Mouse (Mus musculus): ENCODE measurements around the gene Zfp467. TPM values are rescaled to one million over a fixed set of nuclear protein-coding genes. Genes with fewer than 3 reads are reported as not detected.

The Zfp467 gene
- 10 to 100 TPM; 21.7 to 33.1 TPM for total RNA-seq (2021)

DNA sequence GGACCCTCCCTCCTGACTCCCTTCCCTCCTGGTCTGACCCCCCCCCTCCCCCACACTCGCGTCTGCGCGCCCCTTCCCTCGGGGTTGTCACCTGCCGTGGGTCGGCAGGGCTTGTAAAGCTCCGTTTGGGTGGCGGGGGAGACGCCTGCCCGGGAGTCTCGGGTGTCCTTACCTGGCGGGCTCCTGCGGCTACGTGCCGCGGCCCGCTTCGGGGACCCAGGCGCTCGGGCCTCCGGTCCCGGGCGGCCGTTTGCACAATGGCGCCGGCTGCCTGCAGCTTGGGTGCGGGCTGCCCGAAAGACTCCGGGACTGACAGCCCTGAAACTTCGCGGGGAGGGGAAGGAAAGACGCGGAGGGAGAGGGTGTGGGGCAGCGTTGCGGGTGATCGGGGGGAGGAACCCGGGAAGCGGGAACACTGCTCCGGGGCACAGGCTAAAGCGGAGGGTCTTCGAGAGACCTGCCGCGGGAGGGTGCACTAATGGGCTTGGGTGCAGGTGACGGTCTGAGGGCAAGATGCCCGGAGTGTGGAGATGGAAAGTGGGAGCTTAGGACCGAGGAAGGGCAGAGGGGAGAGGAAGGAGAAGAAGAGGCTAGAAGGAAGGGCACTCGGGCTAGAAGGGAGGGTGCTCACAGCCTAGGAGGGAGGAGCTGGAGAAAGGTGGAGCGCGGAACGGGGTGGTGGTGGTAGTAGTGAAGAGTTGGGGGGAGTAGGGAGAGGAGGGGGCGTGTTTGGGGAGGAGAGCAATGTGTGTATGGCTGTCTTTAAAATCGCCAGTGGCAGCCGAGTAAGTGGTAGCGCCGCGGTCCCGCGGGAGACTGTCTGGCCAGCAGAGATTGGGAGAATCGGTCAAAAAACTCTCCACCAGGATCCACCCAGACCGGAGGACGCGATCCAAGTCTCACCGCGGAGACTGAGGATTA, at the start of gene Zfp467:
Gene Zfp467, minus strand, starts transcription at position 645 of the 921 bp plus-strand sequence.
- DNase-seq (ENCODE audit: low spot score in 2 of 2): peak in 1 of 2 experiments; percentile 31
- intact Hi-C loops (cut with DNase I): loop anchor here (2.0 kb wide), 3 partner anchors 51 to 95 kb away; partner anchors contain the start of gene Krba1

DNA sequence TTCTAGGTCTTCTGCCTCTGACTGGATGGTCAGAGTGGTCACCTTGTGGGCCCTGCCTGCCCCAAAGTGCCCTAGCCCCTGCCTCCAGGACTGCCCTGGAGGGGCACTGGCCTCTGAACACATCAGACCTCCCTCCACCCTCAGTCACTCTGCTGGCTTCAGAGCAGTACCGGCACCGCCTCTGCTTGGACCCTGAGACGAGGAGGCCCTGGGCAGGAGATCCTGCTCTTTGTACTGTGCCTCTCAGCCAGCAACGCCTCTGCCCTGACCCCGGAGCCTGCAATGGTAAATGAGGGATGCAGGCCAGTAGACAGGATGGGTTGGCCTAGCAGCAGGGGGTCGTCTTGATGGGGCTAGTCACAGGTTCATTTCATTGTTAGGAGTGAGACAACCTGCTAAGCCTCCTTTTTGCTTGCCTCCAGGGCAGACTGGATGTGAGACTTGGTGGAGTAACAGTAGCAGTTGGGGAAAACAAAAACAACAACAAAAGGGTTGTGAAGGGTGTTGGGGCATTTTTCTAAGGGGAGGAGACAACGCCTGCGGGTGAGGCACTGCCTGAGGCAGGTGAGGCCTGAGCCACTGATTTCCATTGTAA, 47.6 kb upstream of the Zfp467 start:
- intact Hi-C loops (cut with DNase I): no loop called here
- DNase-seq (ENCODE audit: low spot score in 2 of 2): no peak

DNA sequence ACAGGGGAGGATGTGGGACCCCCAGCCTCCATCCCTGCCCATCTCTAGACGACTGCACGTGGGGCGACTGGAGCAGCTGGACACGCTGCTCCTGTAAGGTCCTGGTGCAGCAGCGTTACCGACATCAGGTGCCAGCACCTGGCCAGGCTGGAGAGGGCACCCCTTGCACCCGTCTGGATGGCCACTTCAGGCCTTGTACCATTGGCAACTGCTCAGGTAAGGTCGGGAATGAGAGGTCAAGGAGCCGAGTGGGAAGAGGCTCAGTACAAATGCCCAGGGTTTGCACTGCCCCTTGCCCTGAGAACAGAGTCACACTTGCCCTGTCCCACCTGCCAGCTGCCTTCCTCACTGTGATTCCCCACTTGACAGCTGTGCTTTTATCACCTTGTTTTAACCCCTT, 45.7 kb upstream of the Zfp467 start:
- intact Hi-C loops (cut with DNase I): no loop called here

DNA sequence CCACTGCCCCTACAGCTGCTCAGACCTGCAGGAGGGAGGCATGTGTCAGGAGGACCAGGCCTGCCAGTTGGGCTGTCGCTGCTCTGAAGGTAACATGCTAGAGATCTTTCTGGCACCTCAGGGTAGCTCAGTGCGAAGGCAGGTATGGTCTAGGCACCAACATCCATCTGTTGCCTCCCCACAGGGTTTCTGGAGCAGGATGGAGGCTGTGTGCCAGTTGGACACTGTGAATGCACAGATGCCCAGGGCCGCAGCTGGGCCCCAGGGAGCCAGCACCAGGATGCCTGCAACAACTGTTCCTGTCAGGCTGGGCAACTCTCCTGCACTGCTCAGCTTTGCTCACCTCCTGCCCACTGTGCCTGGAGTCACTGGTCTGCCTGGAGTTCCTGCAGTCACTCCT, 44.1 kb upstream of the Zfp467 start:
- no peak for DNase-seq (ENCODE audit: low spot score in 2 of 2)

More for the DNA sequence above, 45.7 kb upstream of the Zfp467 start:
- DNase-seq (ENCODE audit: low spot score in 2 of 2): no peak

DNA sequence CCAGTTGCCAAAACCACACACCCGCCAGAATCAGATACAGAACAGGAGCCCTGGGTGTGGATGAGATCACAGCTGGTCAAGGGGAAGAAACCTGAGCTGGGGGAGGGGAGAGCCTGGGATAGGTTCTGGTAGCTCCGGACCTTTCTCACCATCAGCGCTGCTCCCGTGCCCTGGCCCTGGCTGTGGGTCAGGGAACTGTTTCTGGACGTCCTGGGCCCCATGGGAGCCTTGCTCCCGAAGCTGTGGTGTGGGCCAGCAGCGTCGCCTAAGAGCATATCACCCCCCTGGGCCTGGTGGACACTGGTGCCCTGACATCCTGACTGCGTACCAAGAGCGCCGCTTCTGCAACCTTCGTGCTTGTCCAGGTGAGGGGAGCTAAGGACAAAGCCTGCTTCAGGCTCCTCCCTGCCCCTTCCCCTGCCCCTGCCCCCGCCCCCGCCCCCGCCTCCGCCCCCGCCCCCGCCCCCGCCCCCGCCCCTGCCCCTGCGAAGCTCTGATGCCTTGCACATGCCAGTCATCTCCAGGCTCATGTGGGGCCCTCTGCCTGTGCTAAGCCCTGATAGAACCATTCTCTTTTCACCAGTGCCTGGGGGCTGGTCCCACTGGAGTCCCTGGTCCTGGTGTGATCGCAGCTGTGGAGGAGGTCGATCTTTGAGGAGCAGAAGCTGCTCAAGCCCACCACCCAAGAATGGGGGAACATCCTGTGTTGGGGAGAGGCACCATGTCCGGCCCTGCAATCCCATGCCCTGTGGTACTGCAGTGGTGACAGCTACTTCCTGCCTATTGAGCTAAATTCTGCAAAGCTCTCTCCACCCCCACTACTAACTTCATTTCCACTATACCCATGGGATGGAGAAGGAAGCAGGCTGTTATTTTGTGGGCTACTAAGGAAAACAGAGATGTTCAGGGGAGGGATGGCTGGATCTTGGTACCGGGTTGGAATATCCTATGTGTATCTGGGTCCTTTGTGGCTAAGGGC, 42.4 kb upstream of the Zfp467 start:
- no peak for DNase-seq (ENCODE audit: low spot score in 2 of 2)
- intact Hi-C loops (cut with DNase I): no loop called here

More for the DNA sequence above, 44.1 kb upstream of the Zfp467 start:
- intact Hi-C loops (cut with DNase I): no loop called here

DNA sequence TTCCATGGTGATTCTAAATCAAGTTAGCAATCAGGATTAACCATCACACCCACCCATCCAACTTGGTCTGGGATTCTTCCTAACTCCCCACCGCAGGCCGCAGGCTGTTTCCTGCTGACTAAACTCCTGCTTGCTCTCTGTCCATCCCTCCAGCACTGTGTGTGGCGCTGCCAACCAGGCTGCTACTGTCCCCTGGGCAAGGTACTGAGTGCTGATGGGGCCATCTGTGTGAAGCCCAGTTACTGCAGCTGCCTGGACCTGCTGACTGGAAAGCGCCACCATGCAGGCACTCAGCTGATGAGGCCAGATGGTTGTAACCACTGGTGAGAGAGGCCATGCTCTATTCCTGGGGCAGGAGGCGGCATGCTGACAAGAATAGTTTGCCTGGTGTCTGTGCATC, 36.9 kb upstream of the Zfp467 start:
- no peak for DNase-seq (ENCODE audit: low spot score in 2 of 2)
- intact Hi-C loops (cut with DNase I): no loop called here

DNA sequence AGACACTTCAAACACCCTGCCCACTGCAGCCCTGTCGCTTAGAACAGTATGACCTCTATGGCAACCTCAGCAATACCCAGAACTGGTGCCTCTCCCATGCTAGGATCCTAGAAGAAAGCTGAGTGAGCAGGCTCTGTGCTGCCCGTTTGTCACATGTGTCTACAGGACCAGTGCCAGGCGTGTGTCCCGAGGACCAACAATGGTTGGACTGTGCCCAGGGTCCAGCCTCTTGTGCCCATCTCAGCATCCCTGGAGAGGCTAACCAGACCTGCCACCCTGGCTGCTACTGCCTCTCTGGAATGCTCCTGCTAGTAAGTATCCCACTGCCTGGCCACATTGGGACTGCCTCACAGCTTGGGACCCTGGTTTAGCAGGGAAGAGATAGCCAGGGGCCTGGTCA, 32.8 kb upstream of the Zfp467 start:
- intact Hi-C loops (cut with DNase I): no loop called here
- DNase-seq (ENCODE audit: low spot score in 2 of 2): no peak

DNA sequence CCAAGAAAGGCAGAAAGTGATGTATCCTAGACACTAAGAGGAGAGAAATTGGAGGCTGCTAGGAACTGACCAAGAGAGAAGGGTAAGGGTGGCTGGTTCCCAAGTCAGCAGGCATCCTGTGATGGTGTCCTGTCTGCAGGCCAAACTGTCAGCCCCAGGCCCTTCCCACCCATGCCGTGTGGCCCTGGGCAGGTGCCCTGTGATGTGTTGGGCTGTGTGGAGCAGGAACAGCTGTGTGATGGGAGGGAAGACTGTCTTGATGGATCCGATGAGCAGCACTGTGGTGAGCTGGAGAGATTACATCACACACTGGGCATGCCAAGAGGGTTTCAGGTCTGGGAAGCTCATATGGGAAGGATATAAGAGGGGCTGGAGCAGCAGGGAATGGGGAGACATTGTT, 25.1 kb upstream of the Zfp467 start:
- intact Hi-C loops (cut with DNase I): no loop called here
- no peak for DNase-seq (ENCODE audit: low spot score in 2 of 2)

DNA sequence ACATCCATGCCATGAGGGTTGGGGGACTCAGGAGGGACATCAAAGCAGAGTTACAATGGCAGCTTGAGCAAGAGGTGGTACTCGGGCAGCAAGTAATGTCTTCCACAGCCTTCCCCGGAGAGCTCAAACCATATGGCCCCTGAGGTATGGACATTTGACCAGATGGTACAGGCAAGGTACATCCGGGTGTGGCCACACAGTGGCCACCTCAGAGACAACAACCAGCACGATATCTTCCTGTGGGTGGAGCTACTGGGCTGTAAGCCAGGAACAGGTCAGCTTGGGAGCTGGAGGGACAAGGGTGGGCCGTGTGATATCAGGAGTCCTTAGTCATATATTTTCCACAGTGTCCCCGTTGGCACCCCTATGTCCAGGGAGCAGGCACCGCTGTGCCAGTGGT, 21.9 kb upstream of the Zfp467 start:
- intact Hi-C loops (cut with DNase I): no loop called here

DNA sequence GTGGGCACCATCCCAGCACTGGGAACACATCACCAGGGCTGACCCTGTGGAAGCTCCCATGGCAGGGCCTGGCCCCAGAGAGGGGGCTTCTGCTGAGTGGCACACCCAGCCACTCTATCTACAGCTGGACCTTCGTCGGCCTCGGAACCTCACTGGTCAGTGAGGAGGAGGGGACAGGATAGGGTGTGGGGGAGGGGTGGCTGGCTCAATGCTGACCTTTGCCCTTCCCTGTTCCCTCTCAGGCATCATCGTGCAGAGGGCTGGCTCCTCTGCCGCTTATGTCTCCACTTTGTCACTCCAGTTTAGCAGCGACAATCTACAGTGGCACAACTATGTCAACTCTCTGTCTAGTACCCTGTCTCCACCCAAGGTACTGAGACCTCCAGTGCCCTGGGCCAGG, 21.1 kb upstream of the Zfp467 start:
- intact Hi-C loops (cut with DNase I): no loop called here
- DNase-seq (ENCODE audit: low spot score in 2 of 2): no peak

More for the DNA sequence above, 21.9 kb upstream of the Zfp467 start:
- no peak for DNase-seq (ENCODE audit: low spot score in 2 of 2)

DNA sequence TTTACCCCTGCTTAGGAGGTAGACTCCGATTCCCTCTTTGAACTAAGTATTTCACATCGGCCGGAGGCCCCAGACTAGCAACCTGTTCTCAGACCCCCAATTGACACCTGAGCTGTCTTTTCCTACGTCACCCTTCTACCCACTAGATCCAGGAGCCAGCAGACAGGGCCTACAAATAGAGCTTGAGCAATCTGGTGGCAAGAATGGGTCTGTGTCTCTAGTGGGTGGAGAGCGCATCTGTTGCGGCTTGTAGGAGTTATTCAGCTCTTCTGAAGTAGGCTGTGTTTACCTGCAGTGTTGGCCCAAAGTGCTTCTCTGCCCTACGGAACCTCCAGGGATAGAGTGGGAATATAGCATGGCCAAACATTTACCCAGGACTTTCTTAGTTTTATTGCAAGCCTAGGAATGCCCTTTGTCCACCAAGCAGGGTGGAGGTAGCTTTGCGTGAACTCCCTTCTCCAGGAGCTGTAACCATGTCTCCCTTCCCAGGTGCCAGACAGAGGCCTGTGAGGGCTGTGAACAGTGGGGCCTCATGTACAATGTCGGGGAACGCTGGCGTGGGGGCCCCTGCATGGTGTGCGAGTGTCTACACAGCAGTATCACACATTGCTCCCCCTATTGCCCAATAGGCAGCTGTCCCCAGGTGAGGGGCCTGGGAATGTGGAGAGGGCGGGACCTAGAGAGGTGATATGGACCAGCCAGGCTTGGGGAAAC, 19.5 kb upstream of the Zfp467 start:
- intact Hi-C loops (cut with DNase I): no loop called here
- peak; percentile 31 to 84 for DNase-seq (ENCODE audit: low spot score in 2 of 2)

DNA sequence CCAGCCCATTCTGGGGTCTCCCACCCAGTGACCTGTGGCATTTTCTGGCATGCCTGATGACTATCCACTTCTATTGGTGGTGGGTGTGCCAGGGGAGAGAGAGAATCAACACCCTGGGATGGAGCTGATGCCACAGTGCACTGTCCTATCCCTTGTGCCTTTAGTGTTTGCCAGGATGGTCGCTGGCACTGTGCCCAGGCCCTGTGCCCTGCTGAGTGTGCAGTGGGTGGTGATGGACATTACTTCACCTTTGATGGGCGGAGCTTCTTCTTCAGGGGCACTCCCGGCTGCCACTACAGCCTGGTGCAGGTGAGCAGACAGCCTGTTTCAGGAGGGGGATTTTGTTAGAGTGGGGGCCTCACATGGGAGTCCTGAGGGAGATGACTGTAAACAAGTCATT, 7.1 kb upstream of the Zfp467 start:
- DNase-seq (ENCODE audit: low spot score in 2 of 2): no peak

DNA sequence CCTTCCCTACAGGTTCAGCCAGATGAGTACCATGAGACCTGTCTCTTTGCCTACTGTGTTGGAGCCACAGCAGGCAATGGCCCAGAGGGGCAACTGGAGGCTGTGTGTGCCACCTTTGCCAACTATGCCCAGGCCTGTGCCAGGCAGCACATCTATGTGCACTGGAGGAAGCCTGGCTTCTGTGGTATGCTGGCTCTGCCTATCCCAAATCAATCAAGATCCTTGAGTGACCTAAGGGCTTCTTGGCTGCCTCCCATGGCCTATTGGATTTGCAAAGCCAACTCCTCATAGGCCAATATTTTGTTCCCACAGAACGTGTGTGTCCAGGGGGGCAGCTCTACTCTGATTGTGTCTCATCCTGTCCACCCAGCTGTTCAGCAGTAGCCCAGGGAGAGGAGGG, 6.5 kb upstream of the Zfp467 start:
- intact Hi-C loops (cut with DNase I): no loop called here
- DNase-seq (ENCODE audit: low spot score in 2 of 2): no peak

More for the DNA sequence above, 7.1 kb upstream of the Zfp467 start:
- intact Hi-C loops (cut with DNase I): no loop called here

DNA sequence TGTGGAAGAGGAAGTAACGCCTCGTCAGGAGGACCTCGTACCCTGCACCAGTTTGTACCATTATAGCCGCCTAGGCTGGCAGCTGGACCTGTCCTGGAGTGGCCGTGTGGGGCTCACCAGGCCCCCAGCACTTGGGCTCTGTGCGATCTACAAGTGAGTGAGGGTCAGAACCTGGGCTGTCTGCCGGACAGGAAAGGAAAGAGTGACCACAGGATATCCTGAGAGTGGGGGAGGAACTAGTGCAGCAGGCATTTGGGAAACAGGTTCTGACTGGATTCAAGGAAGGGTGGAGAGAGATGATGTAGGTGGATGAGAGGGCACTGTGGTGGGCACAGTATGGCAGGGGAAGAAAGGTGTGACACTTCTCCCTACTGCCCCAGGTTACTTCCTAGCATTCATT, 2.9 kb upstream of the Zfp467 start:
- no peak for DNase-seq (ENCODE audit: low spot score in 2 of 2)
- intact Hi-C loops (cut with DNase I): no loop called here

DNA sequence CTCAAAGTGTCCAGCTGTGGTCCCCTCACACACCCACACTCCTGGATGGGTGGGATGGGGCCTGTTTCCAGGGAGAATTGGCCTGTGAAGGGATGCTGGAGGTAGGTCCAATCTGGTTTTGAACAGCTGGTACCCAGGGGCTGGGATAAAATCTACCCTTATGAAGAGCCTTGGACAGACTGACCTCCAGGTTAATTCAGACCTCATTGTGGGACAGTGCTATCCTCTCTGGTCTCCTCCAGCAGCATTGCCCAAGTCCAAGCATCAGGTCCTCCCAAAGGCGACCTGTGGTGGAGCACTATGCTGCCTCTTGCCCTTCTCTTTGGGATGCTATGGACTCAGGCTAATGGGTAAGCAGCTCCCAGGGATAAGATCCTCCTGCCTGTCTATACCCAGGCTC, 2.3 kb upstream of the Zfp467 start, which contains the start of gene Sspo:
Gene Sspo, plus strand, starts transcription at position 301 of the 400 bp plus-strand sequence.
- intact Hi-C loops (cut with DNase I): no loop called here
- no peak for DNase-seq (ENCODE audit: low spot score in 2 of 2)

DNA sequence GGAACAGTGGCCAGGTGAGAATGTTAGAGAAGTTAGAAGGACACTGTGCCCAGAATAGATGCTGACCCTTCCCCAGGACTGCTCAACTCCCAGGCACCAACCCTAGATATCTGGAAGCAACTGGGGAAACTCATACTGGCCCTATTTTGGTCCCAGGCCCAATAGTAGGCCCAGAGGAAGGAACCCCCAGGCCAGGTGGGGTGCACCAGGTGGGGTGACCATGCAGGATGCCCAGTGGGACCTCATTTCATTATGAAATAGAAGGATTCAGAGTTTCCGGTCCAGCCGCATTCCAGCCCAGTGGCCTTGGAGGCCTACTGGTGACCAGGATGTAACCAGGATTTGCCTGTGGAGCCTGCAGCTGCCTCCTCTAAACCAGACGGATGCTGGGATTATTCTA, 1.3 kb upstream of the Zfp467 start:
- intact Hi-C loops (cut with DNase I): no loop called here
- DNase-seq (ENCODE audit: low spot score in 2 of 2): no peak

DNA sequence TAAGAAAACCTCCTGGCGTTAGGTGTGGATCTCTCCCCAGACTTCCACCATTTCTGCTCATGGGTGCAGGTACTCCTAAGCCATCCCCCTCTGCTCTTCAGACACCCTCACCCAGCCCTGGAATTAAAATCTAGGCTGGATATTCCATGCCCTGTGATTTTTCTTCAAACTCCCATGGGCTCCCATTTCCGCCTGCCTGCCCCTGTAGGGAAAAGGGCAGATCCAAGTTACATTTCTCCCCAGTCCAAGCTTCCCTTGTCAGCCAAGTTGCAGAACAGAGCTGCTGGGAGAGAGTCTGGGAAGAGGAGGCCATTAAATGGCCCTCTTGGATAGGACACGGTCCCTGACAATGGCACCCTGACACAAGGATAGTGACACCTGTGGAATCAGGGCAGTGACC, 631 bp upstream of the Zfp467 start:
- intact Hi-C loops (cut with DNase I): no loop called here
- no peak for DNase-seq (ENCODE audit: low spot score in 2 of 2)

DNA sequence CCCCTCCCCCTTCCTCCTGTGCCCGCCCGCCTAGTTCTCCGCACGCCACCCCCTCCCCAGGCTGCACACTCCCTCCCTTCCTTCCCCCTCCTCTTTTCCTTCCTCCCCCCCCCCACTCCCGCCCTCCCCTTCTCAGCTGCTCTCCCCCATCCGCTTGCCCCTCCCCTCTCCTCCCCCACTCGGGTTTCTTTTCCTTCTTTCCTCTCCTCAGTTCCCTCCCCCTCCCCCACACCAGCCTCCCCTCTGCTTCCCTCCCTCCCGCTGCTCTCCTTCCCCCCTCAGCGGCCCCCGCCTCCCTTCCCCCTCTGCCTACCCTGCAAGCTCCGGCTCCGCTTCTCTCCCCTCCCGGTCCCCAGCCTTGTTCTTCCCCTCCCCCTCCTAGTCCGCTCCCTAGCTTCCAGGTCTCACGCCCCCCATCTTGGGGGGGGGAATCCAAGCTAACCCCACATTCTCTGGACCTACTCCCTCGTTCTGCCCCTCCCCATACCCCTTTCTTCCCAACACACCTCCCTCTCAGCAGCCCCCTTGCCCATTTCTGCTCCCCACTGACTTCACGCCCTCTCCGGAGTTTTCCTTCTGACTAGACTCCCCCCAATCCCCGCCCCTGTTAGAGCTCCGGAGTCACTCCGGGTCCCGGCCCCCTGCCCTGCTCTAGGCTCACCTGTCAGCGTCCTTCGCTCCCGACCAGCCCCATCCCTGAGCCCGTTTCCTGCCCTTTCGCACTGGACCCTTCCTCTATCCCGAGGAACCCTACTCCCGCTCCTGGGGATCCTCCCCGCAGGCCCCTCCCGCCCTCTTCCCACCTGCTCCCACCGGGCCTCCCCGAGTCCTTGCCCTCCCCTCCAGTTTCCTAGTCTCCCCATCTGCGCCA, 1.1 kb downstream of the Zfp467 start:
- intact Hi-C loops (cut with DNase I): loop anchor here (2.0 kb wide), 3 partner anchors 50 to 96 kb away; partner anchors contain the start of gene Krba1
- DNase-seq (ENCODE audit: low spot score in 2 of 2): peak; percentile 19 to 26

Measured in left cerebral cortex, postnatal 25 days (tissue).